Mouse (Mus musculus) embryonic fibroblast, embryonic 13.5 days (primary cell): ENCODE measurements around the gene Csmd2.

Source experiments
- CTCF ChIP-seq: IDR thresholded peaks from 2 replicates; pipeline ENCODE4 v1.5.1; 2011; ENCODE audit warnings: mild to moderate bottlenecking, control low read depth, low read length, moderate library complexity, borderline replicate concordance; ENCODE audit not compliant: insufficient read depth
- POLR2A ChIP-seq: IDR thresholded peaks from 2 replicates; pipeline ENCODE4 v1.6.1; 2011; ENCODE audit warnings: low read depth, mild to moderate bottlenecking, control low read depth, low read length, moderate library complexity

- TF ChIP-seq CTCF (no peak), POLR2A (no peak)
These were observed 419.6 kb downstream of the Csmd2 start for GRCm38 (mm10) chr4:128407084-128407845.
